Mouse (Mus musculus) heart, embryonic 13.5 days (tissue): ENCODE results near the gene Senp7. TPM values are rescaled to one million over a fixed set of nuclear protein-coding genes. Genes with fewer than 3 reads are reported as not detected.
A peak's percentile ranks its signal among the peaks of the same experiment; 100 is the strongest.
"Not testable (repeated sequence)": the region's sequence is repeated elsewhere in the genome, so short reads cannot be mapped to it uniquely, and the experiment has no call there.

ENCODE experiments used
- ATAC-seq: fragments of 200-750 bp; cut with Nextera tagmentation; 2 replicates; pipeline ENCODE4 v1.8.0; 2017; ENCODE audit warnings: moderate TSS enrichment; ENCODE audit not compliant: insufficient number of reproducible peaks, low FRiP score, low TSS enrichment; ENCODE audit errors: extremely low read depth
- H3K27ac ChIP-seq: fragments of 300-500 bp; sonication (generic); replicated peaks from 2 replicates; pipeline ENCODE4 v1.5.1; 2015; ENCODE audit warnings: moderate library complexity, mild to moderate bottlenecking, inconsistent platforms
- H3K27me3 ChIP-seq: fragments of 300-500 bp; sonication (generic); replicated peaks from 2 replicates; pipeline ENCODE4 v1.6.1; 2015; ENCODE audit warnings: mild to moderate bottlenecking, inconsistent platforms
- H3K36me3 ChIP-seq: fragments of 300-500 bp; sonication (generic); 2 replicates; pipeline ENCODE4 v1.6.1; 2015; ENCODE audit warnings: mild to moderate bottlenecking, inconsistent platforms
- H3K4me1 ChIP-seq: fragments of 300-500 bp; sonication (generic); 2 replicates; pipeline ENCODE4 v1.6.1; 2015; ENCODE audit warnings: inconsistent platforms
- H3K4me2 ChIP-seq: fragments of 300-500 bp; sonication (generic); 2 replicates; pipeline ENCODE4 v1.6.1; 2015; ENCODE audit warnings: inconsistent platforms, mild to moderate bottlenecking, moderate library complexity
- H3K4me3 ChIP-seq: fragments of 300-500 bp; sonication (generic); 2 replicates; pipeline ENCODE4 v1.5.1; 2015; ENCODE audit warnings: moderate library complexity, mild to moderate bottlenecking, inconsistent platforms
- H3K9ac ChIP-seq: fragments of 300-500 bp; sonication (generic); 2 replicates; pipeline ENCODE4 v1.6.1; 2015; ENCODE audit warnings: inconsistent platforms, mild to moderate bottlenecking, moderate library complexity
- H3K9me3 ChIP-seq: fragments of 300-500 bp; sonication (generic); 2 replicates; pipeline ENCODE4 v1.6.1; 2016; ENCODE audit warnings: inconsistent platforms
- WGBS: fragments of 180-500 bp; shearing (Covaris S2); methylation state at CpG from one replicate; pipeline ENCODE4 v1.1.7; 2015; ENCODE audit warnings: mixed read lengths; 5-methylcytosine and 5-hydroxymethylcytosine counted together
- polyA plus RNA-seq: library from polyadenylated mRNA; unstranded; fragments of >200 nt; fragmentation: Nextera tagmentation; extraction: Ambion mirVana; gene quantifications from 2 replicates; pipeline ENCODE4 v1.2.1, GENCODE M21; 2015

Gene Senp7
- polyA plus RNA-seq, 1 experiment from 2014 or later: 19.0 TPM

- Histone ChIP-seq H3K9ac (no peak overlapping the region), H3K27ac (no peak overlapping the region), H3K4me1 (0 out of 2 replicates have a peak, but pooled peaks cover 3% of the 10 kb centered on the region), H3K36me3 (peaks cover 22% of the 10 kb centered on the region), H3K9me3 (no peaks in the 10 kb centered on the region), H3K4me2 (no peak overlapping the region), H3K27me3 (no peaks in the 10 kb centered on the region), H3K4me3 (no peak overlapping the region)
- 94% methylated on average over 2 of the region's 2 CpGs for WGBS
- no peak for ATAC-seq
Observed at GRCm38 (mm10) chr16:56086336-56086735, 38.2 kb downstream of the Senp7 start.

GRCm38 (mm10) chr16:56090385-56090784 is 42.2 kb downstream of the Senp7 start:
- no peak overlapping the region for H3K4me3 ChIP-seq
- no peak overlapping the region for H3K27ac ChIP-seq
- ATAC-seq: no peak
- peaks cover 28% of the 10 kb centered on the region for H3K36me3 ChIP-seq
- 86% methylated on average over 2 of the region's 2 CpGs for WGBS
- 0 out of 2 replicates have a peak, but pooled peaks cover 1% of the 10 kb centered on the region for H3K4me1 ChIP-seq
- no peak overlapping the region for H3K4me2 ChIP-seq
- H3K27me3 ChIP-seq: no peaks in the 10 kb centered on the region
- no peak overlapping the region for H3K9ac ChIP-seq
- H3K9me3 ChIP-seq: no peaks in the 10 kb centered on the region

GRCm38 (mm10) chr16:56096401-56097018 is 48.4 kb downstream of the Senp7 start:
- H3K27ac ChIP-seq, H3K27me3 ChIP-seq, H3K9me3 ChIP-seq, H3K4me2 ChIP-seq, H3K9ac ChIP-seq, ATAC-seq, H3K4me1 ChIP-seq, H3K4me3 ChIP-seq: not testable (repeated sequence)
- H3K36me3 ChIP-seq: peaks cover 59% of the 10 kb centered on the region

GRCm38 (mm10) chr16:56115706-56116105 is 67.6 kb downstream of the Senp7 start:
- Histone ChIP-seq H3K4me1 (peaks cover 14% of the 10 kb centered on the region; the same call in 1 of the 2 replicates), H3K9me3 (no peaks in the 10 kb centered on the region), H3K4me3 (no peak overlapping the region), H3K4me2 (no peak overlapping the region), H3K9ac (no peak overlapping the region), H3K27ac (peak overlapping the region; percentile 48; the same call in 1 of the 2 replicates), H3K36me3 (peaks cover 54% of the 10 kb centered on the region), H3K27me3 (no peaks in the 10 kb centered on the region)
- no peak for ATAC-seq
- 58% methylated on average over 3 of the region's 3 CpGs for WGBS

GRCm38 (mm10) chr16:56116155-56116554 is 68.0 kb downstream of the Senp7 start:
- no peak for ATAC-seq
- WGBS: 82% methylated on average over 5 of the region's 5 CpGs
- H3K27me3 ChIP-seq: no peaks in the 10 kb centered on the region
- H3K9me3 ChIP-seq: no peaks in the 10 kb centered on the region
- H3K36me3 ChIP-seq: peaks cover 57% of the 10 kb centered on the region
- no peak overlapping the region for H3K4me2 ChIP-seq
- peaks cover 14% of the 10 kb centered on the region; the same call in 1 of the 2 replicates for H3K4me1 ChIP-seq
- H3K4me3 ChIP-seq: no peak overlapping the region
- H3K9ac ChIP-seq: no peak overlapping the region
- H3K27ac ChIP-seq: no peak overlapping the region

- Histone ChIP-seq H3K4me2 (no peak overlapping the region), H3K27me3 (no peaks in the 10 kb centered on the region), H3K36me3 (peaks cover 55% of the 10 kb centered on the region), H3K27ac (no peak overlapping the region), H3K9ac (no peak overlapping the region), H3K4me3 (no peak overlapping the region), H3K9me3 (no peaks in the 10 kb centered on the region), H3K4me1 (peaks cover 14% of the 10 kb centered on the region; the same call in 1 of the 2 replicates)
- 90% methylated on average over 10 of the region's 10 CpGs for WGBS
- ATAC-seq: no peak
Observed at GRCm38 (mm10) chr16:56117327-56118180, 69.4 kb downstream of the Senp7 start.

- H3K4me2 ChIP-seq: no peak overlapping the region
- no peak overlapping the region for H3K9ac ChIP-seq
- ATAC-seq: no peak
- peaks cover 53% of the 10 kb centered on the region for H3K36me3 ChIP-seq
- no peaks in the 10 kb centered on the region for H3K27me3 ChIP-seq
- H3K9me3 ChIP-seq: no peaks in the 10 kb centered on the region
- no peak overlapping the region for H3K27ac ChIP-seq
- 81% methylated on average over 5 of the region's 5 CpGs for WGBS
- no peaks in the 10 kb centered on the region for H3K4me1 ChIP-seq
- H3K4me3 ChIP-seq: no peak overlapping the region
Observed at GRCm38 (mm10) chr16:56122517-56122916, 74.4 kb downstream of the Senp7 start.

- no peaks in the 10 kb centered on the region for H3K9me3 ChIP-seq
- no peak overlapping the region for H3K4me3 ChIP-seq
- ATAC-seq: no peak
- no peak overlapping the region for H3K9ac ChIP-seq
- H3K27ac ChIP-seq: no peak overlapping the region
- H3K36me3 ChIP-seq: peaks cover 64% of the 10 kb centered on the region
- no peaks in the 10 kb centered on the region for H3K4me1 ChIP-seq
- H3K27me3 ChIP-seq: no peaks in the 10 kb centered on the region
- WGBS: 84% methylated on average over 3 of the region's 3 CpGs
- no peak overlapping the region for H3K4me2 ChIP-seq
Observed at GRCm38 (mm10) chr16:56124045-56124444, 75.9 kb downstream of the Senp7 start.

- Histone ChIP-seq H3K27ac (no peak overlapping the region), H3K36me3 (peaks cover 30% of the 10 kb centered on the region), H3K27me3 (no peaks in the 10 kb centered on the region), H3K4me2 (no peak overlapping the region), H3K9me3 (no peaks in the 10 kb centered on the region), H3K4me1 (peaks cover 4% of the 10 kb centered on the region; the same call in 1 of the 2 replicates), H3K9ac (no peak overlapping the region), H3K4me3 (no peak overlapping the region)
- WGBS: 37% methylated on average over 3 of the region's 3 CpGs
- ATAC-seq: no peak
Observed at GRCm38 (mm10) chr16:56131666-56132065, 83.5 kb downstream of the Senp7 start.

- WGBS: 48% methylated on average over 4 of the region's 4 CpGs
- no peak overlapping the region for H3K9ac ChIP-seq
- H3K36me3 ChIP-seq: peaks cover 14% of the 10 kb centered on the region
- peaks cover 4% of the 10 kb centered on the region; the same call in 1 of the 2 replicates for H3K4me1 ChIP-seq
- H3K4me3 ChIP-seq: no peak overlapping the region
- H3K9me3 ChIP-seq: no peaks in the 10 kb centered on the region
- no peak overlapping the region for H3K4me2 ChIP-seq
- no peak for ATAC-seq
- no peak overlapping the region for H3K27ac ChIP-seq
- H3K27me3 ChIP-seq: no peaks in the 10 kb centered on the region
Observed at GRCm38 (mm10) chr16:56134149-56134548, 86.0 kb downstream of the Senp7 start.

GRCm38 (mm10) chr16:56137672-56138071 is 89.5 kb downstream of the Senp7 start:
- not testable (repeated sequence) for H3K27me3 ChIP-seq, H3K9ac ChIP-seq, H3K9me3 ChIP-seq, H3K27ac ChIP-seq, H3K4me2 ChIP-seq, ATAC-seq, H3K4me1 ChIP-seq, H3K4me3 ChIP-seq
- H3K36me3 ChIP-seq: peaks cover 21% of the 10 kb centered on the region
- whole genome bisulfite sequencing: 93% methylated on average over 5 of the region's 5 CpGs
